Mouse (Mus musculus) kidney, embryonic 14.5 days (tissue): Measurements from ENCODE around the gene Ttc7. TPM values are rescaled to one million over a fixed set of nuclear protein-coding genes. Genes with fewer than 3 reads are reported as not detected.

Experiments
- ATAC-seq: fragments of 200-750 bp; cut with Nextera tagmentation; 2 replicates; pipeline ENCODE4 v1.8.0; 2017; ENCODE audit warnings: moderate number of reproducible peaks, mild to moderate bottlenecking, moderate TSS enrichment, moderate library complexity; ENCODE audit not compliant: low FRiP score, low TSS enrichment
- H3K27ac ChIP-seq: fragments of 300-500 bp; sonication (generic); 2 replicates; pipeline ENCODE4 v1.5.1; 2014; ENCODE audit warnings: low read depth, mild to moderate bottlenecking, low read length, moderate library complexity, mixed read lengths
- H3K27me3 ChIP-seq: fragments of 300-500 bp; sonication (generic); 2 replicates; pipeline ENCODE4 v1.6.1; 2014; ENCODE audit warnings: mild to moderate bottlenecking, low read length; ENCODE audit not compliant: control insufficient read depth, insufficient read depth
- H3K36me3 ChIP-seq: fragments of 300-500 bp; sonication (generic); 2 replicates; pipeline ENCODE4 v1.6.1; 2014; ENCODE audit warnings: low read length, mixed read lengths; ENCODE audit not compliant: control insufficient read depth, insufficient read depth
- H3K4me1 ChIP-seq: fragments of 300-500 bp; sonication (generic); 2 replicates; pipeline ENCODE4 v1.6.1; 2014; ENCODE audit warnings: low read length, mixed read lengths; ENCODE audit not compliant: control insufficient read depth, insufficient read depth
- H3K4me2 ChIP-seq: fragments of 300-500 bp; sonication (generic); replicated peaks from 2 replicates; pipeline ENCODE4 v1.6.1; 2014; ENCODE audit warnings: low read depth, mild to moderate bottlenecking, low read length
- H3K4me3 ChIP-seq: fragments of 300-500 bp; sonication (generic); 2 replicates; pipeline ENCODE4 v1.5.1; 2014; ENCODE audit warnings: mild to moderate bottlenecking, low read length
- H3K9ac ChIP-seq: fragments of 300-500 bp; sonication (generic); 2 replicates; pipeline ENCODE4 v1.6.1; 2014; ENCODE audit warnings: low read depth, mild to moderate bottlenecking, low read length, moderate library complexity
- H3K9me3 ChIP-seq: fragments of 300-500 bp; sonication (generic); 2 replicates; pipeline ENCODE4 v1.6.1; 2016; ENCODE audit warnings: low read length; ENCODE audit not compliant: control insufficient read depth
- WGBS: fragments of 180-500 bp; shearing (Covaris S2); extraction: QIAGEN DNeasy Blood & Tissue Kit; methylation state at CpG from one replicate; pipeline ENCODE4 v1.1.7; 2014; 5-methylcytosine and 5-hydroxymethylcytosine counted together
- polyA plus RNA-seq: library from polyadenylated mRNA; unstranded; fragments of >200 nt; fragmentation: Nextera tagmentation; extraction: Ambion mirVana; gene quantifications from 2 replicates; pipeline ENCODE4 v1.2.1, GENCODE M21; 2014

Gene Ttc7
- polyA plus RNA-seq, 1 experiment from 2014 or later, result 4.0 TPM

DNA sequence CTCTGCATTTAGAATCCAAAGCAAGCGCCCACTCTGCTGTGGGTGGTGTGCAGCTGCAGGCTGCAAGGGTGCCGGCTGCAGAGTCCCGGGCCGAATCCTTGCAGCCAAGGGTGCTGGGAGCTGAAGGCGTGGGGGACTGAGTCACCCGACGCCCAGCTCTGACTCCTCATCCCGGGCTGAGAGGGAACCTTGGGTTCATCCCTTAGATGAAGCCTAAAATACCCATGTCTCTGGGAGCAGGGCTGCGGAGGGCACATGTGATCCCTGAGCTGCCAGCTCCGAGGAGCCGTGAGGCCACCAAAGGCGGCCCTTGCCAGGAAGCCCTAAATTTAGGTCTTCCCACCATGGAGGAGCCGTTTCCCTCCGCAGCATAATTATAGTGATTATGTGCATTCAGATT lies 52.5 kb downstream of the Ttc7 start:
- no peaks in the 10 kb centered on the region for H3K9me3 ChIP-seq
- H3K4me3 ChIP-seq, result no peak overlapping the region
- no peak overlapping the region for H3K27ac ChIP-seq
- no peak overlapping the region for H3K4me2 ChIP-seq
- WGBS, result 92% methylated on average over 14 of the region's 14 CpGs
- no peaks in the 10 kb centered on the region for H3K27me3 ChIP-seq
- H3K4me1 ChIP-seq, result peaks cover 23% of the 10 kb centered on the region
- no peak for ATAC-seq
- no peaks in the 10 kb centered on the region for H3K36me3 ChIP-seq
- H3K9ac ChIP-seq, result no peak overlapping the region

DNA sequence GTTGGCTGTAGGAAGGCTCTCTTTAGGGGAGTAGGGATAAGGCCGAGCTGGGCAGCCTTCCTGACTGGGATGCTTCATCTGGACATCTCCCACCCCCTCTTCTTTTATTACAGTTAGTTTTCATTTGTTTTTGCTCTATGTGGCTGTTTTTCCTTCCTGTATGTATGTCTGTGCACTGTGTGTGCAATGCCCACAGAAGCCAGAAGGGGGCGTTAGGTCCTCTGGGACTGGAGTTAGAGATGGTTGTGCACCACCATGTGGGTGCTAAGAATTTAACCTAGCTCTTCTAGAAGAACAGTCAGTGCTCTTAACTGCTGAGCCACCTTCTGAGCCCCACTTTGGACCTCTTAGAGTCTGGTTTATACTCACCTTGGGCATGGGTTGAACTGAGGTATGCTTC lies 53.0 kb downstream of the Ttc7 start:
- Histone ChIP-seq H3K9ac (no peak overlapping the region), H3K36me3 (no peaks in the 10 kb centered on the region)

DNA sequence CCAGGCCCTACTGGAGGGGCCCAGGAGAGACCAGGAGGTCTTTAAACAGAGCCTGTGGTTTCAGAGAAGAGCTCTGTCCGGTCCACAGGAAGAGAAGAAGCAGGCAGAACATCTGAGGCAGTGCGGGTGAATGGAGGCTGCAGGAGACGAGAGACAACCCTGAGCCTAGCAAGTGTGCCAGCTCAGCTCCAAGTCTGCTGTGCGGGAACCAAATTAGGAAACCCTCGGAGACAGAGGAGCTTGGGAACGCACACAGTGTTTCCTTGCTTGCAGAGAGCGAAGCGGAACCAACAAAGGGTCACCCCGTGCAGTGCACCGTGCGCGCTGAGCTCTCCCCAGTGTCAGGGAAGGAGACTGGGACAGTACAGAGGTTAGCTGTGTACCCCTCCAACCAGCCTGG lies 54.2 kb downstream of the Ttc7 start:
- Histone ChIP-seq H3K4me3 (no peak overlapping the region), H3K4me2 (no peak overlapping the region), H3K4me1 (peaks cover 9% of the 10 kb centered on the region), H3K36me3 (no peaks in the 10 kb centered on the region), H3K9me3 (no peaks in the 10 kb centered on the region), H3K27ac (no peak overlapping the region), H3K9ac (no peak overlapping the region), H3K27me3 (no peaks in the 10 kb centered on the region)
- WGBS, result 80% methylated on average over 12 of the region's 12 CpGs
- ATAC-seq, result 0 out of 2 replicates have a peak, but pooled peaks have one; percentile 40

More for the DNA sequence above, 53.0 kb downstream of the Ttc7 start:
- no peaks in the 10 kb centered on the region for H3K9me3 ChIP-seq
- H3K27me3 ChIP-seq, result no peaks in the 10 kb centered on the region
- no peak overlapping the region for H3K4me2 ChIP-seq
- no peak overlapping the region for H3K27ac ChIP-seq
- H3K4me3 ChIP-seq, result no peak overlapping the region
- H3K4me1 ChIP-seq, result peaks cover 18% of the 10 kb centered on the region
- 79% methylated on average over 2 of the region's 2 CpGs for WGBS
- ATAC-seq, result no peak

DNA sequence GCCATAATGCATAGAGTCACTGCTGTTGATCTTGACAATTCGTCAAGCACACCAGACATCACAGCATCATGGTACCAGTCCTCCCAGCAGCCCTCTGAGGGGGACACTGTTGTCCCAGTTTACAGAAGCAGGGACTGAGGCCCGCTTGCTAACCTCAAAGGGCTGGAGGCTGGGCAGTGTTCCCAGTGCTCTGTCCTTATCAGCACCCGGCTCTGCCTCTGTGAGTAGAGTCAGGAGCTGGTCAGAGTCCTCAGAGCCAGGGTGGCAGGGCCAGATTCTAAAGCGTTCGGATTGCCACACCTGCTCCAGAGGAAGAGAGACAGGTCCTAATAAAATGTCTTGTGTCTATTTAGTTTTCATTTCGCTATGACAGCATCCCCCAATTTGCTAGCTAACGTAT lies 55.0 kb downstream of the Ttc7 start:
- 90% methylated on average over 7 of the region's 7 CpGs for WGBS
- no peak overlapping the region for H3K27ac ChIP-seq
- no peak overlapping the region for H3K9ac ChIP-seq
- H3K27me3 ChIP-seq, result no peaks in the 10 kb centered on the region
- no peak for ATAC-seq
- no peaks in the 10 kb centered on the region for H3K9me3 ChIP-seq
- no peak overlapping the region for H3K4me2 ChIP-seq
- peaks cover 4% of the 10 kb centered on the region; the same call in 1 of the 2 replicates for H3K4me1 ChIP-seq
- no peak overlapping the region for H3K4me3 ChIP-seq
- no peaks in the 10 kb centered on the region for H3K36me3 ChIP-seq

DNA sequence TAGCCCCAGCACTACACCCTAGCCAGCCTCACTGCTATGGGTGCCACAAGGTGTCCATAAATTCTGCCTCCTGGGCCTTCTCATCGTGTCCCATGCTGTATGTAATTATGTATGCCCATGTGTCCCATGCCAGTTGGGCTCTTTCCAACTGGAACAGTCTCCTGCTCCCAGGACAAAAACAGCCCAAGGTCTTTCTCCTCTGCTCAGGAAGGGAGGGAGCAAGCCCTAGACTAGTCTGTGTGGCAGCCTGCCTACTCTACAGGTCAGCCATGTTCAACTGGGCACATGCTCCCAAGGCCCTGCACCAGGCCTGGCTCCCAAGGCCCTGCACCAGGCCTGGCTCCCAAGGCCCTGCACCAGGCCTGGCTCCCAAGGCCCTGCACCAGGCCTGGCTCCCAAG lies 56.4 kb downstream of the Ttc7 start:
- H3K27me3 ChIP-seq, result no peaks in the 10 kb centered on the region
- ATAC-seq, result no peak
- H3K4me3 ChIP-seq, result no peak overlapping the region
- 81% methylated on average over 1 of the region's 1 CpGs for WGBS
- no peaks in the 10 kb centered on the region for H3K36me3 ChIP-seq
- no peaks in the 10 kb centered on the region for H3K9me3 ChIP-seq
- H3K4me2 ChIP-seq, result no peak overlapping the region
- no peak overlapping the region for H3K9ac ChIP-seq
- no peaks in the 10 kb centered on the region for H3K4me1 ChIP-seq
- H3K27ac ChIP-seq, result no peak overlapping the region

DNA sequence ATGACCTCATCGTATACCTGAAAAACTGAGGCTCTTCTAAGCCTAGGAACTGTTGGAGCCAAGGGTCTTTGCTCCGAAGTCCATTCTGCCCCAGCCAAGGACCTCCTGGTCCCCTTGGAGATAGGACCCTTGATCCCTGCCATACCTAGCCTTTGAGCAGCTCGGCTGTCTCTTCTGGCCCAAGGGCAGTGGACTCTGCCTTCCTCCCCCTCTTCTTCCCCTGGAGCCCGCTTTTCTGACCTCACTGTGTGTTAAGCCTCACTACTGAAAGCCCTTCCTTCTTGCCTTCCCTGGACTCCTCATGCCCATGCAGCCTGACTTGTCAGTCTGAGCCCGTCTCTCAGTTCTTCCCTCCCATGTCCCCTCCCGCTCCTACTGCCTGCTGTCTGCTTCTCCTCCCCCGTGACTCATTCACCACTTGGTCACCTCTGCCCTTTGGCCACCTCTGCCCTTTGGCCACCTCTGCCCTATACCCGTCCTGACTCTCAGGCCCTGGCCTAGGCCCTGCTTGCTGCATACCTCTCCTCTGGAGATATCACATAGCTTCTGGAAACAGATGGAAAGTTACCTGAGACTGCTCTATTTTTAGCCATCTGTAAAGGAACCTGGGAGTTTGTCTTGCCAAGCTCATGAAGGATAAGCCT lies 60.5 kb downstream of the Ttc7 start:
- 58% methylated on average over 8 of the region's 8 CpGs for WGBS
- Histone ChIP-seq H3K27me3 (no peaks in the 10 kb centered on the region), H3K9ac (no peak overlapping the region), H3K9me3 (no peaks in the 10 kb centered on the region), H3K27ac (no peak overlapping the region), H3K36me3 (no peaks in the 10 kb centered on the region), H3K4me1 (peaks cover 1% of the 10 kb centered on the region; the same call in 1 of the 2 replicates), H3K4me3 (no peak overlapping the region), H3K4me2 (no peak overlapping the region)
- ATAC-seq, result no peak

DNA sequence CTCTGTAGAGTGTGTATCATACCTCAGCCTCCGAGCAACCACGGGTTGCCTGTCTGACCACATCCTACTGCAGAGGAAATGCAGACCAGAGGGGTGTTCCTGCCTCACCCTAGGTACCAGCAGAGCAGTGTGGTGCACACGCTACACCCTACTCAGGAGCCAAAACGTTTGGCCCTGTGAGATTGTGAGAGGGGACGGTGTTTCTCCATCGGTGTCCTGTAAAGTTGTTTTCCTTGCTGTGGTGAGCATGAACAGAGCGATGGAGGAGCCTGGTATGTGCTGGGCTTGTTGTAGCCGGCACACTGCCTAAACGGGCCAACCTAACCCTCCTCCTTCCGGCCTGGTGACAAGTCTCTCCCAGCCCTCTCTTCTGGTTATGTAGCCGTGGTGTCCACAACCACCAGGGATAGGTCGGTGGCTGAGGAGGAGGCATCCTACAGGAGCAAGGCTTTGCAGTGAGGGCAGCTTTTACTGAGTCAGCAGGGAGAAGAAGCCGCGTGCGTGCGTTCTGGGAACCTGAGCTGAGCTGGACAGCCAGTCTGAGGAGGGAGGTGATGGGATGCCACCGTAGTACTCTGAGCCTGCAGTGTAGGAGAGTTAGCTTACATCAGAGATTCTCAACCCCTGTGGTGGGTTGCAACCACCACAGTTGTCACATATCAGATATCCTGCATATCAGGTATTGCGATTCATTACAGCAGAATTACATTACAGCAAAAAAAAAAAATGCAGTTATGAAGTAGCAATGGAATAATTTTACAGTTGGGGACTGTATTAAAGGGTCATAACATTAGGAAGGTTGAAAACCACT lies 62.0 kb downstream of the Ttc7 start:
- H3K9ac ChIP-seq, result no peak overlapping the region
- H3K9me3 ChIP-seq, result no peaks in the 10 kb centered on the region
- H3K4me3 ChIP-seq, result no peak overlapping the region
- H3K4me1 ChIP-seq, result peaks cover 9% of the 10 kb centered on the region; the same call in 1 of the 2 replicates
- no peaks in the 10 kb centered on the region for H3K27me3 ChIP-seq
- no peaks in the 10 kb centered on the region for H3K36me3 ChIP-seq
- H3K27ac ChIP-seq, result no peak overlapping the region
- H3K4me2 ChIP-seq, result no peak overlapping the region
- ATAC-seq, result no peak
- 68% methylated on average over 18 of the region's 18 CpGs for WGBS

DNA sequence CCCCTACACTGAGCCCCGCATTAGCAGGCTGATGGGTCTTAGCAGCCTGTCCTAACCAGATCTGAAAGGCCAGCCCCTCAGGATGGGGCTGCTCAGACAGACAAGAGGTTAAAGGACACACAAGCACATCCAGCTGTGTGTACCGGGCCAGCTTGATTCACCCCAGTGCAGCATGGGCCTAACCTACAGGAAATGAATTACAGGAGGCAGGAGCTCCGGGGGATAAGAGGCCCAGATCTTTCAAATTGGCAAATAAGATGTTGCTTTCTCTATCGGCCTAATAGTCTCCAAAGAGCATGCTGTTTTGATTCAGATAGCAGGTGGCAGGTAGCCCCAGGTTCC lies 62.5 kb downstream of the Ttc7 start:
- no peak for ATAC-seq
- no peak overlapping the region for H3K27ac ChIP-seq
- 44% methylated on average over 4 of the region's 4 CpGs for WGBS
- no peaks in the 10 kb centered on the region for H3K9me3 ChIP-seq
- H3K4me2 ChIP-seq, result no peak overlapping the region
- H3K27me3 ChIP-seq, result no peaks in the 10 kb centered on the region
- H3K4me3 ChIP-seq, result no peak overlapping the region
- peaks cover 13% of the 10 kb centered on the region; the same call in 1 of the 2 replicates for H3K4me1 ChIP-seq
- no peaks in the 10 kb centered on the region for H3K36me3 ChIP-seq
- H3K9ac ChIP-seq, result no peak overlapping the region

DNA sequence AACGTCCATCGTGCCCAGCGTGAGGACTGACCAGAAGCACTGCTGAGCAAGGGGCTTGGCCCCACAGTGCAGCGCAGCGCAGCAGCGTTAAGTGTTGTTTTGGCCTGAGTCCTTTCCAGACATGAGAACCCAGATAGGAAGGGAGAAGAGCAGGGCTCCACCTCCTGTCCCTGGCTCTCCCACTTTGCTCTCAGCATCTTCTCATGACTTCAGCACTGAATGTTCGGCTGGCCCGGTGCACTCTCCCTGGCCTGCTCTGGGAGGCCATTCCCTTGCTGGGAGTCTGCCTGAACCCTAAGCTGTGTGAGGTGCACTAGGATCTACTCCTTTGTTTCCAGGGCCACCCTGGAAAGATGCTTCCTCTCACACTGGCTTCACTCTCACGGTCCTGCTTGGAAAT lies 65.7 kb downstream of the Ttc7 start:
- Histone ChIP-seq H3K27ac (no peak overlapping the region), H3K36me3 (no peaks in the 10 kb centered on the region), H3K4me2 (no peak overlapping the region), H3K4me1 (peaks cover 44% of the 10 kb centered on the region), H3K4me3 (no peak overlapping the region), H3K27me3 (no peaks in the 10 kb centered on the region), H3K9me3 (no peaks in the 10 kb centered on the region), H3K9ac (no peak overlapping the region)
- WGBS, result 57% methylated on average over 9 of the region's 9 CpGs
- ATAC-seq, result no peak
